Mouse (Mus musculus): Measurements from ENCODE around the gene Jmjd7.

- TF ChIP-seq CTCF (IDR thresholded peaks at IDR 0.05; ENCODE audit: low read depth, low read length) (peak; percentile 20), POLR2A (IDR thresholded peaks at IDR 0.05; ENCODE audit: insufficient read depth, low read length) (no peak), EP300 (IDR thresholded peaks at IDR 0.05; ENCODE audit: insufficient read depth, low read depth, low read length) (no peak)
Measured at GRCm38 (mm10) chr2:120011462-120012200, 15.7 kb upstream of the Jmjd7 start.
